Mouse (Mus musculus) neural tube, embryonic 11.5 days (tissue): ENCODE measurements around the gene Phc2. TPM values are rescaled to one million over a fixed set of nuclear protein-coding genes. Genes with fewer than 3 reads are reported as not detected.

Experiments
- ATAC-seq: fragments of 200-750 bp; cut with Nextera tagmentation; 2 replicates; pipeline ENCODE4 v1.8.0; 2017; ENCODE audit warnings: moderate number of reproducible peaks, mild to moderate bottlenecking, moderate TSS enrichment, moderate library complexity; ENCODE audit not compliant: insufficient read depth, low FRiP score, low TSS enrichment
- DNase-seq: peaks from one replicate; pipeline ENCODE4 v3.0.0-alpha.2; 2015; ENCODE audit warnings: low spot score
- H3K27ac ChIP-seq: fragments of 300-500 bp; sonication (generic); 2 replicates; pipeline ENCODE4 v1.5.1; 2014; ENCODE audit warnings: low read depth, mild to moderate bottlenecking, low read length
- H3K27me3 ChIP-seq: fragments of 300-500 bp; sonication (generic); 2 replicates; pipeline ENCODE4 v1.6.1; 2014; ENCODE audit warnings: mild to moderate bottlenecking, low read length, mixed read lengths; ENCODE audit not compliant: control insufficient read depth, insufficient read depth
- H3K36me3 ChIP-seq: fragments of 300-500 bp; sonication (generic); 2 replicates; pipeline ENCODE4 v1.6.1; 2014; ENCODE audit warnings: mild to moderate bottlenecking, low read length, moderate library complexity, mixed read lengths; ENCODE audit not compliant: control insufficient read depth, insufficient read depth
- H3K4me1 ChIP-seq: fragments of 300-500 bp; sonication (generic); 2 replicates; pipeline ENCODE4 v1.6.1; 2014; ENCODE audit warnings: low read length, mixed read lengths; ENCODE audit not compliant: control insufficient read depth, insufficient read depth
- H3K4me2 ChIP-seq: fragments of 300-500 bp; sonication (generic); 2 replicates; pipeline ENCODE4 v1.6.1; 2014; ENCODE audit warnings: low read depth, mild to moderate bottlenecking, moderate library complexity
- H3K4me3 ChIP-seq: fragments of 300-500 bp; sonication (generic); 2 replicates; pipeline ENCODE4 v1.5.1; 2014; ENCODE audit warnings: low read depth, low read length
- H3K9ac ChIP-seq: fragments of 300-500 bp; sonication (generic); 2 replicates; pipeline ENCODE4 v1.6.1; 2014; ENCODE audit warnings: mild to moderate bottlenecking, low read length
- H3K9me3 ChIP-seq: fragments of 300-500 bp; sonication (generic); 2 replicates; pipeline ENCODE4 v1.6.1; 2016; ENCODE audit warnings: low read length; ENCODE audit not compliant: control insufficient read depth
- WGBS: fragments of 180-500 bp; shearing (Covaris S2); extraction: QIAGEN DNeasy Blood & Tissue Kit; methylation state at CpG from one replicate; pipeline ENCODE4 v1.1.7; 2014; 5-methylcytosine and 5-hydroxymethylcytosine counted together
- polyA plus RNA-seq: library from polyadenylated mRNA; unstranded; fragments of >200 nt; fragmentation: Nextera tagmentation; extraction: Ambion mirVana; gene quantifications from 2 replicates; pipeline ENCODE4 v1.2.1, GENCODE M21; 2014

Phc2 gene
- polyA plus RNA-seq, 1 experiment from 2014 or later: 123 TPM

GRCm38 (mm10) chr4:128732794-128733193 lies 78.3 kb downstream of the Phc2 start:
- Histone ChIP-seq H3K4me3 (no peak overlapping the region), H3K4me2 (no peak overlapping the region), H3K36me3 (0 out of 2 replicates have a peak, but pooled peaks cover 2% of the 10 kb centered on the region), H3K27me3 (no peaks in the 10 kb centered on the region), H3K27ac (no peak overlapping the region), H3K9me3 (no peaks in the 10 kb centered on the region), H3K9ac (no peak overlapping the region), H3K4me1 (peaks cover 70% of the 10 kb centered on the region)
- WGBS: 77% methylated on average over 5 of the region's 5 CpGs
- ATAC-seq (no peak), DNase-seq (no peak)

DNA sequence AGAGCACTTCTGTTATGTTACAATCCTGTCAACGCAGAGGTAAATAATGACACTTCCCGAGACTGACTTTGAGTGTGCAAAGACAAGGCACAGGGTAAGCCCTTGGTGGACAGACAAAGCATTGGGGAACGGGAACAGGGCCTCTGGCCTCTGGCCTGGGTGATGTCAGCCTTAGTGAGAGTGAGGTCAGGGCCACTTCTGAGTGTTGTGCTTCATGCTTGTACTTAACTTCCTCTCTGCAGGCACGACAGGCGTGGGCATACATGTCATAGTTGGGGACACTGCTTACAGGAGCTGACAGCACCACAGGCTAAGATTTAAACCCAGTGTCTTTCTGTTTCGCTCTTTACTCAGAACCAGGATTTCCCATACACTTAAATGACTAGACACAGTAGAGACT lies 79.0 kb downstream of the Phc2 start:
- H3K9ac ChIP-seq: peak overlapping the region; percentile 26
- H3K27ac ChIP-seq: peak overlapping the region; percentile 34; the same call in 1 of the 2 replicates
- H3K9me3 ChIP-seq: no peaks in the 10 kb centered on the region
- 54% methylated on average over 6 of the region's 6 CpGs for WGBS
- no peak for ATAC-seq
- no peaks in the 10 kb centered on the region for H3K27me3 ChIP-seq
- H3K4me2 ChIP-seq: no peak overlapping the region
- DNase-seq: no peak
- H3K36me3 ChIP-seq: 0 out of 2 replicates have a peak, but pooled peaks cover 2% of the 10 kb centered on the region
- H3K4me3 ChIP-seq: no peak overlapping the region
- peaks cover 77% of the 10 kb centered on the region for H3K4me1 ChIP-seq

- Histone ChIP-seq H3K36me3 (0 out of 2 replicates have a peak, but pooled peaks cover 2% of the 10 kb centered on the region), H3K27me3 (no peaks in the 10 kb centered on the region), H3K4me3 (no peak overlapping the region), H3K9me3 (no peaks in the 10 kb centered on the region), H3K27ac (peak overlapping the region; percentile 34; the same call in 1 of the 2 replicates), H3K4me2 (no peak overlapping the region), H3K4me1 (peaks cover 72% of the 10 kb centered on the region), H3K9ac (peak overlapping the region; percentile 26)
- DNase-seq (no peak), ATAC-seq (no peak)
- WGBS: 49% methylated on average over 5 of the region's 5 CpGs
Measured at GRCm38 (mm10) chr4:128734217-128734616, 79.7 kb downstream of the Phc2 start.

DNA sequence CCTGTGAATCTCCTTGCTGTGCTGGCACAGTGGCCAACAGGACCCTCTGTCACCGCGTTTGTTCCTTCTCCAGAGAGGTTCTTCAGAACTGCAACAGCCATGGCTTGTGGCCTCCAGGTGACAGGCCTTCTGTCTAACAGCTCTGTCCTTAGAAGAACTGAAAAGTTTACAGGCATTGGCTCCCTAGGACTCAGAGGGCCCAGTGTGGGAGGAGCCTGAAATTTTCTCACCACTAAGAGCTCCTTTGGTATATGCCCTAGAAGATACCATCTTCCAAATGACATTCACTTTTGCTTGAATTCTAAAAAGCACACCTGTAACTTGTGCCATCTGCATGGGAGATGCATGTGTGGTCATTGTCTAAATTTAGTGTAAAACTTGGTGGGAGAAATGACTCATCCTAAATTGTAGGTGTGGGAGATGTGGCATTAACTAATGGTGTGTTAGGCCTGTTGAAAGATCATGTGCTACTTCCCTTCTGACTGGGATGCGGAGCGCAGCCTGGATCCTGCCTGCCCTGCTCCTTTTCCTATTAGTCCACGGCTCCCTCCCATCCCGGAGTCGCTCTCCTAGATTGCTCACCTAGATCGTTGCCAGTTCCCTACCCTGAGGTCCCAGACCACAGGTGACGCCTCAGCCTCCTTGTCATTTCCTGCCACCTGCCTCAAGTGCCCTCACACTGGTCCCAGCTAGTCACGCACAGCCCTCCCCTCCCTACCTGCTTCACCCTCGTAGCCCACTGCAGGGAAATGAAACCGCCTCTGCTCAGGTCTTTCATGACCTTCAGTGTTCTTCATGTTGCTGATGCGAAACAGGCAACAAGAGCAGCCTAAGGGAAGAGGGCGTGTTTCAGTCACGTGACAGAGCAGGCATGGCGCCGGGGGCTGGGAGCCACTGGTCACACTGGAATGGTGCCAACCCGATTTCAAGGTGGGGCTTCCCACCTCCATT lies 80.5 kb downstream of the Phc2 start:
- 86% methylated on average over 18 of the region's 18 CpGs for WGBS
- peak overlapping the region; percentile 5; the same call in 1 of the 2 replicates for H3K27ac ChIP-seq
- no peaks in the 10 kb centered on the region for H3K27me3 ChIP-seq
- H3K4me3 ChIP-seq: no peak overlapping the region
- 0 out of 2 replicates have a peak, but pooled peaks cover 2% of the 10 kb centered on the region for H3K36me3 ChIP-seq
- no peak for DNase-seq
- H3K4me2 ChIP-seq: no peak overlapping the region
- ATAC-seq: no peak
- H3K9ac ChIP-seq: no peak overlapping the region; the same call in 1 of the 2 replicates
- H3K4me1 ChIP-seq: peaks cover 65% of the 10 kb centered on the region
- H3K9me3 ChIP-seq: no peaks in the 10 kb centered on the region

DNA sequence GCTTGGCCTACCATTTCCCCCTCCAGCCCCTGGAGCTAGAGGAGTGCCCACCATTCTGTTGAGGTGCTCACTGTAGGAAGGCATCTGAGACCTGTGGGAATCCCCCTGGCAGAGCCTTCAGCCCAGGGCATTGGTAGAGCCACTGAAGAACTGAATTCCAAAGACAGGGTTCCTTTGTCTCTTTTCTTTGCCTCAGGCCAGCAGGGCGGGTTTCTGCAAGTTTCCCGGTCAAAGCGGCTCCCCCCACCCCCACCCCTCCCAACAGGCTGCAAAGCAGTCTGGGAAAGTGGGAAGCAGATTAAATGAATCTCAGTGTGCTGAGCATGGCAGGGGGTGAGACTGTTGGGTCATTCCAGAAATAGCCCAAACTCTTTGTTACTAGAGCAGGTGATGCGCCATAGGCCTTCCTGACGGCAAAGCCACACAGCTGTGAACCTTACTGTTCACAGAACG lies 82.7 kb downstream of the Phc2 start:
- Histone ChIP-seq H3K9me3 (no peaks in the 10 kb centered on the region), H3K4me1 (peaks cover 56% of the 10 kb centered on the region), H3K4me3 (no peak overlapping the region), H3K36me3 (0 out of 2 replicates have a peak, but pooled peaks cover 2% of the 10 kb centered on the region), H3K27me3 (no peaks in the 10 kb centered on the region), H3K27ac (peak overlapping the region; percentile 82), H3K4me2 (peak overlapping the region; percentile 24; the same call in 1 of the 2 replicates), H3K9ac (peak overlapping the region; percentile 39)
- 21% methylated on average over 6 of the region's 6 CpGs for WGBS
- DNase-seq (peak; percentile 71), ATAC-seq (peak; percentile 70)

- peak overlapping the region; percentile 32 for H3K9ac ChIP-seq
- H3K27ac ChIP-seq: 0 out of 2 replicates have a peak overlapping the region, but pooled peaks have one; percentile 34
- 0 out of 2 replicates have a peak, but pooled peaks cover 2% of the 10 kb centered on the region for H3K36me3 ChIP-seq
- no peak for ATAC-seq
- no peak overlapping the region for H3K4me3 ChIP-seq
- H3K4me1 ChIP-seq: peaks cover 52% of the 10 kb centered on the region
- no peak for DNase-seq
- WGBS: 82% methylated on average over 14 of the region's 14 CpGs
- 0 out of 2 replicates have a peak overlapping the region, but pooled peaks have one; percentile 7 for H3K4me2 ChIP-seq
- no peaks in the 10 kb centered on the region for H3K27me3 ChIP-seq
- H3K9me3 ChIP-seq: no peaks in the 10 kb centered on the region
Measured at GRCm38 (mm10) chr4:128737825-128738610, 83.5 kb downstream of the Phc2 start.

- no peak for DNase-seq
- no peak overlapping the region for H3K9ac ChIP-seq
- 76% methylated on average over 1 of the region's 1 CpGs for WGBS
- peaks cover 25% of the 10 kb centered on the region for H3K4me1 ChIP-seq
- no peak for ATAC-seq
- H3K27me3 ChIP-seq: no peaks in the 10 kb centered on the region
- H3K27ac ChIP-seq: no peak overlapping the region
- H3K4me2 ChIP-seq: no peak overlapping the region
- H3K4me3 ChIP-seq: no peak overlapping the region
- peaks cover 12% of the 10 kb centered on the region for H3K36me3 ChIP-seq
- H3K9me3 ChIP-seq: no peaks in the 10 kb centered on the region
Measured at GRCm38 (mm10) chr4:128740878-128741277, 86.4 kb downstream of the Phc2 start.

- Histone ChIP-seq H3K9me3 (no peaks in the 10 kb centered on the region), H3K4me3 (no peak overlapping the region), H3K27ac (no peak overlapping the region), H3K27me3 (no peaks in the 10 kb centered on the region), H3K36me3 (peaks cover 22% of the 10 kb centered on the region), H3K4me2 (no peak overlapping the region), H3K9ac (no peak overlapping the region), H3K4me1 (peaks cover 15% of the 10 kb centered on the region)
- 55% methylated on average over 5 of the region's 5 CpGs for WGBS
- DNase-seq (no peak), ATAC-seq (no peak)
Measured at GRCm38 (mm10) chr4:128741906-128742305, 87.4 kb downstream of the Phc2 start.
